7 mouse cellular contexts compared by ENCODE assay signal in genomic region chr5:122731321-122731720, GRCm38 (mm10). TPM values are rescaled to one million over a fixed set of nuclear protein-coding genes. Genes with fewer than 3 reads are reported as not detected.
DNase-seq lines count a peak whose midpoint lies in the region; ATAC-seq and TF ChIP-seq lines count a peak whose summit lies in the region.

No protein-coding gene starts in this region.

- peak; percentile 98 for TF ChIP-seq CTCF in E14TG2a.4 (conservative IDR thresholded peaks at IDR 0.05; ENCODE audit: low read length)

- intact Hi-C loops in heart, postnatal 36 days (cut with DNase I) = no loop called here

- H3K9ac ChIP-seq in embryonic facial prominence, embryonic 15.5 days = no peak overlapping the region

- H3K27ac ChIP-seq in embryonic facial prominence, embryonic 15.5 days (replicated peaks) = peak overlapping the region; percentile 78; the same call in 1 of the 2 replicates

- DNase-seq in adrenal gland, adult 2 months = peak; percentile 65
- peak; percentile 73 to 79 for DNase-seq in heart, postnatal 36 days
- peak; percentile 40 to 60 for DNase-seq in layer of hippocampus, postnatal 36 days
- peak; percentile 66 for DNase-seq in lung, postnatal 25 days (ENCODE audit: low spot score)
- peak; percentile 75 to 86 for DNase-seq in spleen, postnatal 10 days (ENCODE audit: low spot score in 2 of 2)

- no peak for ATAC-seq in embryonic facial prominence, embryonic 15.5 days (ENCODE audit: insufficient number of reproducible peaks, low FRiP score, low TSS enrichment, low read depth)

- 65% methylated on average over 8 of the region's 8 CpGs for WGBS in embryonic facial prominence, embryonic 15.5 days

- H3K36me3 ChIP-seq in E14TG2a.4 (ENCODE audit: insufficient read depth, low read length) = no peaks in the 10 kb centered on the region
- no peaks in the 10 kb centered on the region; the same call in 1 of the 2 replicates for H3K36me3 ChIP-seq in embryonic facial prominence, embryonic 15.5 days

- H3K9me3 ChIP-seq in E14TG2a.4 (ENCODE audit: low read length) = no peaks in the 10 kb centered on the region
- H3K9me3 ChIP-seq in embryonic facial prominence, embryonic 15.5 days (replicated peaks) = no peaks in the 10 kb centered on the region

- H3K4me2 ChIP-seq in embryonic facial prominence, embryonic 15.5 days (replicated peaks) = no peak overlapping the region

- peaks cover 9% of the 10 kb centered on the region; the same call in 1 of the 2 replicates for H3K27me3 ChIP-seq in E14TG2a.4 (ENCODE audit: insufficient read depth, low read length)
- no peaks in the 10 kb centered on the region for H3K27me3 ChIP-seq in embryonic facial prominence, embryonic 15.5 days

- peaks cover 38% of the 10 kb centered on the region for H3K4me1 ChIP-seq in E14TG2a.4 (replicated peaks; ENCODE audit: low read depth, low read length)
- H3K4me1 ChIP-seq in embryonic facial prominence, embryonic 15.5 days = peaks cover 25% of the 10 kb centered on the region

- H3K4me3 ChIP-seq in E14TG2a.4 (replicated peaks; ENCODE audit: low read length) = no peak overlapping the region
- no peak overlapping the region for H3K4me3 ChIP-seq in embryonic facial prominence, embryonic 15.5 days (replicated peaks)

RNA-seq across cellular contexts. Expression of gene P2rx4, which starts 24.0 kb away (rescaled TPM):
- 10 to 100 TPM; 35.2 to 46.2 TPM for total RNA-seq in adrenal gland, adult 2 months (2021)
- 30.3 and 42.5 TPM in 2 replicates for polyA plus RNA-seq in adrenal gland, adult 2 months (2012; rRNA removed)
- 23.3 and 25.2 TPM in 2 replicates for polyA plus RNA-seq in embryonic facial prominence, embryonic 15.5 days (2015; fragmentation: Nextera tagmentation; extraction: Ambion mirVana)
- total RNA-seq in heart, postnatal 36 days (2021) = 10 to 100 TPM; 18.9 to 20.5 TPM
- 10 to 100 TPM; 12.9 to 13.1 TPM for total RNA-seq in layer of hippocampus, postnatal 36 days (2021)

RNA-seq across cellular contexts. Expression of gene Camkk2, which starts 47.9 kb away (rescaled TPM):
- 10 to 100 TPM; 34.2 to 42.3 TPM for total RNA-seq in adrenal gland, adult 2 months (2021)
- 53.4 and 55.5 TPM in 2 replicates for polyA plus RNA-seq in adrenal gland, adult 2 months (2012; rRNA removed)
- 38.4 and 38.9 TPM in 2 replicates for polyA plus RNA-seq in embryonic facial prominence, embryonic 15.5 days (2015; fragmentation: Nextera tagmentation; extraction: Ambion mirVana)
- 10 to 100 TPM in 1 of 2 experiments, 1 to 10 TPM in 1; 9.2 to 11.2 TPM for total RNA-seq in heart, postnatal 36 days (2021)
- 100 to 1,000 TPM; 108 to 109 TPM for total RNA-seq in layer of hippocampus, postnatal 36 days (2021)
